Mouse (Mus musculus) liver, embryonic 11.5 days (tissue): Measurements from ENCODE around the gene Ngdn. TPM values are rescaled to one million over a fixed set of nuclear protein-coding genes. Genes with fewer than 3 reads are reported as not detected.
A peak's percentile ranks its signal among the peaks of the same experiment; 100 is the strongest.

Experiments
- ATAC-seq: fragments of 200-750 bp; cut with Nextera tagmentation; replicated peaks from 2 replicates; pipeline ENCODE4 v1.8.0; 2017; ENCODE audit warnings: moderate number of reproducible peaks, mild to moderate bottlenecking, moderate TSS enrichment, moderate library complexity; ENCODE audit not compliant: low FRiP score
- DNase-seq: peaks from one replicate; pipeline ENCODE4 v3.0.0-alpha.2; 2017; ENCODE audit warnings: low spot score
- H3K27ac ChIP-seq: fragments of 300-500 bp; sonication (generic); 2 replicates; pipeline ENCODE4 v1.5.1; 2014; ENCODE audit warnings: mild to moderate bottlenecking, low read depth, low read length, control low read depth
- H3K27me3 ChIP-seq: fragments of 300-500 bp; sonication (generic); replicated peaks from 2 replicates; pipeline ENCODE4 v1.6.1; 2014; ENCODE audit warnings: low read length, mixed read lengths; ENCODE audit not compliant: control insufficient read depth, insufficient read depth
- H3K36me3 ChIP-seq: fragments of 300-500 bp; sonication (generic); 2 replicates; pipeline ENCODE4 v1.6.1; 2014; ENCODE audit warnings: mild to moderate bottlenecking, low read length, moderate library complexity, mixed read lengths; ENCODE audit not compliant: control insufficient read depth, insufficient read depth
- H3K4me1 ChIP-seq: fragments of 300-500 bp; sonication (generic); replicated peaks from 2 replicates; pipeline ENCODE4 v1.6.1; 2014; ENCODE audit warnings: low read length, mixed read lengths; ENCODE audit not compliant: control insufficient read depth, insufficient read depth
- H3K4me2 ChIP-seq: fragments of 300-500 bp; sonication (generic); 2 replicates; pipeline ENCODE4 v1.6.1; 2014; ENCODE audit warnings: mild to moderate bottlenecking, control low read depth, moderate library complexity
- H3K4me3 ChIP-seq: fragments of 300-500 bp; sonication (generic); 2 replicates; pipeline ENCODE4 v1.5.1; 2014; ENCODE audit warnings: low read depth, low read length, control low read depth
- H3K9ac ChIP-seq: fragments of 300-500 bp; sonication (generic); 2 replicates; pipeline ENCODE4 v1.6.1; 2014; ENCODE audit warnings: low read depth, low read length, control low read depth
- H3K9me3 ChIP-seq: fragments of 300-500 bp; sonication (generic); 2 replicates; pipeline ENCODE4 v1.6.1; 2016; ENCODE audit warnings: low read length, inconsistent platforms, mixed read lengths; ENCODE audit not compliant: control insufficient read depth
- WGBS: fragments of 180-500 bp; shearing (Covaris S2); extraction: QIAGEN DNeasy Blood & Tissue Kit; methylation state at CpG from one replicate; pipeline ENCODE4 v1.1.7; 2014; 5-methylcytosine and 5-hydroxymethylcytosine counted together
- microRNA counts: library from miRNA; unstranded; fragments of <30 nt; microRNA quantifications from one replicate; lab custom pipeline; 2015
- microRNA-seq: library from miRNA; unstranded; fragments of <30 nt; microRNA quantifications from one replicate; pipeline ENCODE4, GENCODE M21; 2017; ENCODE audit warnings: borderline number of aligned reads
- polyA plus RNA-seq: library from polyadenylated mRNA; unstranded; fragments of >200 nt; fragmentation: Nextera tagmentation; extraction: Ambion mirVana; gene quantifications from 2 replicates; pipeline ENCODE4 v1.2.1, GENCODE M21; 2014

The Ngdn gene
- polyA plus RNA-seq, 1 experiment from 2014 or later = 95.6 TPM

- Histone ChIP-seq H3K27ac (no peak overlapping the region), H3K4me1 (peaks cover 24% of the 10 kb centered on the region), H3K36me3 (no peaks in the 10 kb centered on the region), H3K4me3 (no peak overlapping the region; the same call in 1 of the 2 replicates), H3K4me2 (peak overlapping the region; percentile 74), H3K9me3 (no peaks in the 10 kb centered on the region), H3K27me3 (peaks cover 8% of the 10 kb centered on the region; the same call in 1 of the 2 replicates), H3K9ac (0 out of 2 replicates have a peak overlapping the region, but pooled peaks have one; percentile 6)
- no peak for ATAC-seq
- WGBS = 56% methylated on average over 35 of the region's 35 CpGs
- DNase-seq = no peak
Measured at GRCm38 (mm10) chr14:55064481-55065370, 49.5 kb downstream of the Ngdn start.

DNA sequence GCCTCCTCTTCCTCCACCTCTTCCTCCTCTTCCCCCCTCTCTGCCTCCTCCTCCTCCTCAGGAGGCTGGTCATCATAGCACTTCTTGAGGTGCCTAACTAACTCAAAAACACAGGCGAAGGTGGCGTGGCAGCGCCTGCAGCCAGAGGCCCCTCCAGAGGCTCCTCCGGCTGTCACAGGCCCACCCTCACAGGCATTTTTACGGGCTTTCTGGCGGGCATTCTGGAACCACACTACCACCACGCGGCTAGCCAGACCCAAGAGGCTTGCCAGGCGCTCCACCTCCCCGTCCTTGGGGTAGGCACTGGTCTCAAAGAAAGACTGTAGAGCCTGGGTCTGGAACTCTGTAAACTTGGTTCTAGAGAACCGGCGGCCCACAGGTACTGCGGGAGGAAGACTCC is 50.1 kb downstream of the Ngdn start:
- ATAC-seq = no peak
- H3K36me3 ChIP-seq = no peaks in the 10 kb centered on the region
- H3K9ac ChIP-seq = no peak overlapping the region
- no peak overlapping the region for H3K4me2 ChIP-seq
- 73% methylated on average over 13 of the region's 13 CpGs for WGBS
- no peak for DNase-seq
- no peak overlapping the region for H3K27ac ChIP-seq
- H3K4me3 ChIP-seq = no peak overlapping the region
- no peaks in the 10 kb centered on the region for H3K9me3 ChIP-seq
- H3K27me3 ChIP-seq = peaks cover 11% of the 10 kb centered on the region; the same call in 1 of the 2 replicates
- H3K4me1 ChIP-seq = peaks cover 22% of the 10 kb centered on the region

DNA sequence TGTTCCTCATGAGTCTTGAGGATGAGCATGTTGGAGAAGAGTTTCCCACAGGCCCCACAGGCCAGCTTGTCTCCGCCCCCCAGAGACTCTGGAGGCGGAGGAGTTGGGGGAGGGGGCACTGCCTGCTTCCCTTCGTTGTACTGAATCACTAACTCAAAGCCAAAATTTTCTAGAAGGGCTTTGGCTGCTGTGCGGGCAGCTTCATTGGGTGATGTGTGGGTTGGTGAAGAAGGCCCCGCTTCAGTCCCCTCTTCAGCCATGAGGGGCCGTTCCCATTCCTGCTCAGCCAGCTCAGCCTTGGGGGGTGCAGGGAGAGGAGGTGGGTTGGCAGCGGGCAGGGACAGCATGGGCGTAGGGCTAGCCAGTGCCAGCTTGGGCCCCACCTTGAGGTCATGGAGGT is 50.8 kb downstream of the Ngdn start:
- peaks cover 11% of the 10 kb centered on the region; the same call in 1 of the 2 replicates for H3K27me3 ChIP-seq
- H3K4me1 ChIP-seq = peaks cover 19% of the 10 kb centered on the region
- no peak for ATAC-seq

DNA sequence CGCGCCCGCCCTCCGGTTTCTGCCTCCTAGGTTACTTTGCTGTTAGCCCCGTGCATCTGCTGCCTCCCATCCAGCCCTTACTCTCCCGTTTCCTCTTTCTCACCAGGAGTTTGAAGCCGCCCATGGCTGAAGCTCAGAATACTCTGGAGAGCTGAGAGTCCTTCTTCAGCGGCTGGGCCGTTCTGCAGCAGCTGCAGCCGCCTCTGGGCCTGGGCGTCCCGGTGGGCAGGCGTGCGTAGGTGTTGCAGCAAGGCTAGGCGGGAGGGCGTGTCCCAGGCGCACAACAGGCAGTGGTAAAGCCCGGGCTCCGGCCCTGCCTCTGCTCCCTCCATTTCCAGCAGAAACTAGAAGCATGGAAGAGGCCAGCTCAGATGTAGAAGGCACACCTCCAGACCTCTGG is 56.5 kb downstream of the Ngdn start:
- Histone ChIP-seq H3K4me2 (peak overlapping the region; percentile 27; the same call in 1 of the 2 replicates), H3K9ac (no peak overlapping the region), H3K27me3 (peaks cover 31% of the 10 kb centered on the region), H3K4me3 (no peak overlapping the region), H3K9me3 (no peaks in the 10 kb centered on the region), H3K4me1 (0 out of 2 replicates have a peak, but pooled peaks cover 6% of the 10 kb centered on the region), H3K27ac (no peak overlapping the region), H3K36me3 (peaks cover 2% of the 10 kb centered on the region; the same call in 1 of the 2 replicates)
- ATAC-seq = no peak
- WGBS = 25% methylated on average over 19 of the region's 19 CpGs
- DNase-seq = no peak

More for the DNA sequence above, 50.8 kb downstream of the Ngdn start:
- Histone ChIP-seq H3K36me3 (no peaks in the 10 kb centered on the region), H3K9ac (no peak overlapping the region), H3K4me2 (no peak overlapping the region), H3K9me3 (no peaks in the 10 kb centered on the region), H3K4me3 (no peak overlapping the region), H3K27ac (no peak overlapping the region)
- DNase-seq = no peak
- WGBS = 86% methylated on average over 8 of the region's 8 CpGs

MicroRNAs encoded within 50 kb of the gene (microRNA counts, 519-probe panel; counts per million panel counts)
- not detected for microRNA mmu-miR-208b (lab: Ali Mortazavi, UCI)

Small RNAs within 50 kb of the gene (microRNA-seq; reads per million reads assigned to microRNA genes)
- gene Mir208b = 389 reads per million, percentile 63 among the genes with 10 or more reads in this experiment

Other genes starting within 250 kb of the Ngdn start
- 6.8 and 7.1 TPM in 2 replicates for gene Slc7a8, start 233.5 kb upstream of the Ngdn start, polyA plus RNA-seq
- gene Rnf212b, start 201.3 kb upstream of the Ngdn start, polyA plus RNA-seq = not detected in 2 replicates
- gene Homez, start 144.5 kb upstream of the Ngdn start, polyA plus RNA-seq = 5.2 and 5.5 TPM in 2 replicates
- gene Ppp1r3e, start 137.9 kb upstream of the Ngdn start, polyA plus RNA-seq = 1.1 and 2.1 TPM in 2 replicates
- gene Bcl2l2, start 132.1 kb upstream of the Ngdn start, polyA plus RNA-seq = 2.0 and 2.1 TPM in 2 replicates
- gene Gm20521, start 132.0 kb upstream of the Ngdn start, polyA plus RNA-seq = 0.27 TPM in 1 of 2 replicates, not detected in the other
- gene Pabpn1, start 123.0 kb upstream of the Ngdn start, polyA plus RNA-seq = 117 and 132 TPM in 2 replicates
- gene Slc22a17, start 102.3 kb upstream of the Ngdn start, polyA plus RNA-seq = 10.5 and 14.0 TPM in 2 replicates
- gene Efs, start 89.3 kb upstream of the Ngdn start, polyA plus RNA-seq = 5.5 and 6.7 TPM in 2 replicates
- gene Il25, start 82.8 kb upstream of the Ngdn start, polyA plus RNA-seq = not detected in 2 replicates
- gene Cmtm5, start 79.2 kb upstream of the Ngdn start, polyA plus RNA-seq = 0.21 TPM in 1 of 2 replicates, not detected in the other
- 14.5 and 43.0 TPM in 2 replicates for gene Myh6, start 48.5 kb upstream of the Ngdn start, polyA plus RNA-seq
- not detected in 2 replicates for gene Gm17428, start 38.5 kb upstream of the Ngdn start, polyA plus RNA-seq
- 2.7 and 9.7 TPM in 2 replicates for gene Myh7, start 20.8 kb upstream of the Ngdn start, polyA plus RNA-seq
- gene Zfhx2, start 76.9 kb downstream of the Ngdn start, polyA plus RNA-seq = 2.1 and 2.8 TPM in 2 replicates
- gene Thtpa, start 79.3 kb downstream of the Ngdn start, polyA plus RNA-seq = 10.5 and 12.6 TPM in 2 replicates
- gene Ap1g2, start 91.1 kb downstream of the Ngdn start, polyA plus RNA-seq = 45.1 and 52.9 TPM in 2 replicates
- gene Jph4, start 101.5 kb downstream of the Ngdn start, polyA plus RNA-seq = 0.44 and 0.60 TPM in 2 replicates
- gene Dhrs2, start 206.6 kb downstream of the Ngdn start, polyA plus RNA-seq = 0.22 TPM in 1 of 2 replicates, not detected in the other